Mouse (Mus musculus) liver, embryonic 11.5 days (tissue): Measurements from ENCODE around the gene Snx29. TPM values are rescaled to one million over a fixed set of nuclear protein-coding genes. Genes with fewer than 3 reads are reported as not detected.

Experiments
- ATAC-seq: fragments of 200-750 bp; cut with Nextera tagmentation; replicated peaks from 2 replicates; pipeline ENCODE4 v1.8.0; 2017; ENCODE audit warnings: moderate number of reproducible peaks, mild to moderate bottlenecking, moderate TSS enrichment, moderate library complexity; ENCODE audit not compliant: low FRiP score
- DNase-seq: peaks from one replicate; pipeline ENCODE4 v3.0.0-alpha.2; 2017; ENCODE audit warnings: low spot score
- H3K27ac ChIP-seq: fragments of 300-500 bp; sonication (generic); 2 replicates; pipeline ENCODE4 v1.5.1; 2014; ENCODE audit warnings: mild to moderate bottlenecking, low read depth, low read length, control low read depth
- H3K27me3 ChIP-seq: fragments of 300-500 bp; sonication (generic); replicated peaks from 2 replicates; pipeline ENCODE4 v1.6.1; 2014; ENCODE audit warnings: low read length, mixed read lengths; ENCODE audit not compliant: control insufficient read depth, insufficient read depth
- H3K36me3 ChIP-seq: fragments of 300-500 bp; sonication (generic); 2 replicates; pipeline ENCODE4 v1.6.1; 2014; ENCODE audit warnings: mild to moderate bottlenecking, low read length, moderate library complexity, mixed read lengths; ENCODE audit not compliant: control insufficient read depth, insufficient read depth
- H3K4me1 ChIP-seq: fragments of 300-500 bp; sonication (generic); replicated peaks from 2 replicates; pipeline ENCODE4 v1.6.1; 2014; ENCODE audit warnings: low read length, mixed read lengths; ENCODE audit not compliant: control insufficient read depth, insufficient read depth
- H3K4me2 ChIP-seq: fragments of 300-500 bp; sonication (generic); 2 replicates; pipeline ENCODE4 v1.6.1; 2014; ENCODE audit warnings: mild to moderate bottlenecking, control low read depth, moderate library complexity
- H3K4me3 ChIP-seq: fragments of 300-500 bp; sonication (generic); 2 replicates; pipeline ENCODE4 v1.5.1; 2014; ENCODE audit warnings: low read depth, low read length, control low read depth
- H3K9ac ChIP-seq: fragments of 300-500 bp; sonication (generic); 2 replicates; pipeline ENCODE4 v1.6.1; 2014; ENCODE audit warnings: low read depth, low read length, control low read depth
- H3K9me3 ChIP-seq: fragments of 300-500 bp; sonication (generic); 2 replicates; pipeline ENCODE4 v1.6.1; 2016; ENCODE audit warnings: low read length, inconsistent platforms, mixed read lengths; ENCODE audit not compliant: control insufficient read depth
- WGBS: fragments of 180-500 bp; shearing (Covaris S2); extraction: QIAGEN DNeasy Blood & Tissue Kit; methylation state at CpG from one replicate; pipeline ENCODE4 v1.1.7; 2014; 5-methylcytosine and 5-hydroxymethylcytosine counted together
- polyA plus RNA-seq: library from polyadenylated mRNA; unstranded; fragments of >200 nt; fragmentation: Nextera tagmentation; extraction: Ambion mirVana; gene quantifications from 2 replicates; pipeline ENCODE4 v1.2.1, GENCODE M21; 2014

The Snx29 gene
- polyA plus RNA-seq, 1 experiment from 2014 or later = 5.1 TPM

DNA sequence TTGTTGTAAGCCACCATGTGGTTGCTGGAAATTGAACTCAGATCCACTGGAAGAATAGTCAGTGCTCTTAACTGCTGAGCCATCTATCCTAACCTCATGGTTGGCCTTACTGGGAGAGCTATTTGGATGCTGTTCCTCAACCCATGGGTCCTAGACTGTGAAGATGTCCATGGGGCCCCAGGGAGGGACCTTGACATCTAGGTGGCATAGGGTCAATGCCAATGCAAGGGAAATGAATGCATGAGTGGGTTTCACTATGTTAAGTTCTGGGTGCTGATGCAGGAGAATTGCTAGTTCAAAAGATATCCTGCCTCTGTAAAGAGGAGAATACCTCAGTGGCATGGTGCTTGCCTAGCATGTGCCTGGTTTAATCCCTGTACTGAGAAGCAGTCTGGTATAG is 63.5 kb downstream of the Snx29 start:
- Histone ChIP-seq H3K4me2 (no peak overlapping the region), H3K27ac (no peak overlapping the region), H3K27me3 (no peaks in the 10 kb centered on the region), H3K4me1 (peaks cover 6% of the 10 kb centered on the region), H3K9ac (no peak overlapping the region), H3K36me3 (no peaks in the 10 kb centered on the region), H3K4me3 (no peak overlapping the region), H3K9me3 (no peaks in the 10 kb centered on the region)
- DNase-seq (no peak), ATAC-seq (no peak)

DNA sequence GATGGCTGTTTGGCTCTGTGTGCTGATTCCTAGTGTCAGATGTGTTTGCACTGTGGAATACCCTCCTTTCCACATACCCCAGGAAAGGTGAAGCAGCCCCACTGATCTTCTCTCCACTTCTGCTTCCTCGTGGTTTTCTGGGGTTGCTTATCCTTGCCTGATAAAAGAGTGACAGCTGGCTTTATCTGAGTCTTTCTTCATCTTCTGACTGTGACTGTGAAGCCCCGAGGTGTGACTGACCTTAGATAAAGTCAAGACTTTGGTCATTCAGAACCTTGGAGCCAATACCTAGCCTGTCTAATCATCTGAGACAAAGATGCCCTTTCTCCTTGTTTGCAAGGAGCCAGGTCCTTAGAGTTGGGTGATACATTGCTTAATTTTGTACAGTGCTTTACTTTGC is 65.4 kb downstream of the Snx29 start:
- Histone ChIP-seq H3K4me3 (no peak overlapping the region), H3K27me3 (no peaks in the 10 kb centered on the region), H3K36me3 (no peaks in the 10 kb centered on the region), H3K4me1 (peaks cover 6% of the 10 kb centered on the region), H3K9ac (no peak overlapping the region), H3K4me2 (no peak overlapping the region), H3K9me3 (no peaks in the 10 kb centered on the region), H3K27ac (no peak overlapping the region)
- 0 out of 2 replicates have a peak, but pooled peaks have one; percentile 34 for ATAC-seq
- 10% methylated on average over 2 of the region's 2 CpGs for WGBS
- no peak for DNase-seq

DNA sequence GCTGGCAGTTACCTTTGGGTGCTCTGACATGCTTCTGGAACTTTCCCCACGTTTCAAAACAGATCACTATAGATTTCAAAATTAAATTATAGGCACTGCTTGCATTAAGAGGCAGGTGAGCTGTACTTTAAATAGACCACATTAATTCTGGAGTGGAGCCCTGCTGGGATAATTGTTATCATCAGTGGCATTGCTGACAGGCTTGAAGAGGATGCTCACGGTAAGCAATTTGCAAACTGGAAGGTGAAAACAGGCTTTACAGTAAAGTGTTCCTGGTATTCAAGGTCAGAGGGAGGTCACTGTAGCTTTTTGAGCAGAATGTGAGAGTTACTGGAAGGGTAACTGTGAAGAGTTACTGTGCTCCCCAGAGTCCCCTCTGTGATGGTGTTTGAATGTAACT is 66.6 kb downstream of the Snx29 start:
- H3K36me3 ChIP-seq = no peaks in the 10 kb centered on the region
- DNase-seq (no peak), ATAC-seq (no peak)
- H3K9ac ChIP-seq = no peak overlapping the region
- H3K27me3 ChIP-seq = no peaks in the 10 kb centered on the region
- 43% methylated on average over 2 of the region's 2 CpGs for WGBS
- no peak overlapping the region for H3K4me3 ChIP-seq
- peaks cover 6% of the 10 kb centered on the region for H3K4me1 ChIP-seq
- no peak overlapping the region for H3K27ac ChIP-seq
- H3K9me3 ChIP-seq = no peaks in the 10 kb centered on the region
- H3K4me2 ChIP-seq = no peak overlapping the region

DNA sequence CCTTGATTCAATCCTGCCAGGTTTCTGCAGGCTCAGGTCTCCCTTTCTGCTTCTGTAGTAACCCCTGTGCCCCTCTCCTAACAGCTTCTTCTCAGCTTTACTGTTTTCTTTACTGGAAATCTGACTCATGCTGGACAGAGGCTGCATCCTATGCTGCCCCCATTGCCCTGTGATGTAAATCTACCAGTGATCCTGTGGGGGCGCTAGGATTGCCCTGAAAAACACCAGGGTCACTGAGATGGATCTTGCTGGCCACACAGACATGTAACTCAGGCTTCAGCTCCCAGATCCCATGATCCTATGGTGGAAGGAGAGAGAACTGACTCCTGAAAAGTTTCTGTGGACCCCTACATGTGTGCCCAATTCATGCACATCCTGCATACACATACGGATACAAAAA is 73.9 kb downstream of the Snx29 start:
- Histone ChIP-seq H3K4me1 (no peaks in the 10 kb centered on the region), H3K36me3 (no peaks in the 10 kb centered on the region), H3K9me3 (no peaks in the 10 kb centered on the region), H3K27ac (no peak overlapping the region), H3K4me2 (no peak overlapping the region), H3K4me3 (no peak overlapping the region), H3K27me3 (no peaks in the 10 kb centered on the region), H3K9ac (no peak overlapping the region)
- 55% methylated on average over 2 of the region's 2 CpGs for WGBS
- ATAC-seq (no peak), DNase-seq (no peak)

DNA sequence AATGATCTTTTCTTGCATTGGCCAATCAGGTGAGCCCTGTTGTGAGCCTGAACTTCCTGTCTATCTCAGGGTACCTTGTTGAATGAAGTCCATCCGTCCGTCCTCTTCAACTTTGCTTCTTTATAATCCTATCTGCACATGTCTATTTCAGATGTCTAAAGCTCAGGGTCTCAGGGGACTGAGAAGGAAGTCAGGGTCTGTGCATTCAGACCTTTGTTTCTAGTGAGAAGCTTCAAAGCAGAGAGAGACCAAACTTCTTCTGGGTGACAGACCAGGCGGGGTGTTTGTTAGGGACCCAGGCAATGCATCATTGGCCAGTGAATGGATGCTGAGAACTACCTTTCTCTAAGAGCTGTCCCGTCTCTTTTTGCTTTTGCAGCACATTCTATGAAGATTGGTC is 76.7 kb downstream of the Snx29 start:
- no peaks in the 10 kb centered on the region for H3K4me1 ChIP-seq
- no peak overlapping the region for H3K9ac ChIP-seq
- ATAC-seq (no peak), DNase-seq (no peak)
- 82% methylated on average over 4 of the region's 4 CpGs for WGBS
- no peaks in the 10 kb centered on the region for H3K36me3 ChIP-seq
- H3K27me3 ChIP-seq = no peaks in the 10 kb centered on the region
- no peaks in the 10 kb centered on the region for H3K9me3 ChIP-seq
- no peak overlapping the region for H3K4me2 ChIP-seq
- no peak overlapping the region for H3K4me3 ChIP-seq
- H3K27ac ChIP-seq = no peak overlapping the region

DNA sequence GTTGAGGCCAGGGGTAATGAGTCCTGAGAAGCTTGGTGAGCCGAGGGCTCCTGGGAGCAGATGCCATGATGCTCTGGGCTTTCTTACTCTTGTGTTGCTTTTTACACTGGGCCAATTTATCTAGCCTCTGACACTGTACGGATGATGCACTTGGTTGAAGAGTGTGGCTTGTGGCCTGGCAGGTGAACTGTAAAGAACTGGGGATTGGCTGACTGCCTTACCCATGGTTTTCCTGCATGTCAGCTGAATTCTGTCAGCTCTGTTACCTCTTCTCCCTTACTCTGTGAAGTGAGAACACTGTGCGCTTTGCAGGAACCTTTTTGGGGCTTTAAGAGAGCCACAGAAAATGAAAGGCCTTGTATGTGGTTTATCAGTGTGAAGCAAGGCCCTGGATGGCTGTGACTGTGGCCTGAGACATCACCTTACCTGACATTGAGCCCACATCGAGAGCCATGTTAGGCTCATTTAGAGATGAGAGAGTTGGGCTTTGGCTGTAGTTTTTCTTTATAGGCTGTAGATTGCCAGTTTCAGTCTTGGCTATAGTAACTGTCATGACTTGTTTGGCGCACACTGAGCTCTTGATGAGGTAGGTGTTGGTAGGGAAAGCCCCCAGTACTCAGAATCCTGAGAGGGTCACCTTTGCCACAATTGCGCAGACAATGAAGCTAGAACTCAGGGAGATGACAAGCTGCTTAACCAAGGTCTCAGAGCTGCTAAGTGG is 77.3 kb downstream of the Snx29 start:
- no peaks in the 10 kb centered on the region for H3K4me1 ChIP-seq
- no peak overlapping the region for H3K4me2 ChIP-seq
- no peaks in the 10 kb centered on the region for H3K27me3 ChIP-seq
- no peaks in the 10 kb centered on the region for H3K36me3 ChIP-seq
- no peak overlapping the region for H3K9ac ChIP-seq
- DNase-seq = no peak
- WGBS = 82% methylated on average over 6 of the region's 6 CpGs
- H3K4me3 ChIP-seq = no peak overlapping the region
- H3K9me3 ChIP-seq = no peaks in the 10 kb centered on the region
- no peak overlapping the region for H3K27ac ChIP-seq
- no peak for ATAC-seq

DNA sequence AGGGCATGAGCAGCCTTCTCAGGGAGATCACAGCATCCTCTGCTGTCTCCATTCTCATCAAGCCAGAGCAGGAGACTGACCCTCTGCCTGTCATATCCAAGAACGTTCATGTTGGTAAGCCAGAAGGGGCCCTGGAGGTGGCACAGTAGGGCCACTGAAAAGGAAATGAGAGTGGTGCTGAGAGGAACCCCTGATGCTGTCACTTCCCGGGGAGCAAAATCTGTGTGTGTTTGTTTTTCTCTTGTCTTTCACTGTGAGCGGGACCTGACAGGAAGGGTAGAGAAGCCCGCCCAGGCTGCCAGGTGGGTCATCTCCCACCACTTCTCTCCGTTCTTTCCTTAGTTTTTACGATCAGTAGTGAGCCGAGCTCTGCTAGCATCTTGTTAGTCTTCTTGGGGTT is 78.2 kb downstream of the Snx29 start:
- no peak overlapping the region for H3K9ac ChIP-seq
- no peaks in the 10 kb centered on the region for H3K4me1 ChIP-seq
- no peak overlapping the region for H3K4me2 ChIP-seq
- no peak for DNase-seq
- no peaks in the 10 kb centered on the region for H3K36me3 ChIP-seq
- no peak overlapping the region for H3K27ac ChIP-seq
- H3K4me3 ChIP-seq = no peak overlapping the region
- ATAC-seq = no peak
- WGBS = 71% methylated on average over 7 of the region's 7 CpGs
- H3K27me3 ChIP-seq = no peaks in the 10 kb centered on the region
- H3K9me3 ChIP-seq = no peaks in the 10 kb centered on the region

DNA sequence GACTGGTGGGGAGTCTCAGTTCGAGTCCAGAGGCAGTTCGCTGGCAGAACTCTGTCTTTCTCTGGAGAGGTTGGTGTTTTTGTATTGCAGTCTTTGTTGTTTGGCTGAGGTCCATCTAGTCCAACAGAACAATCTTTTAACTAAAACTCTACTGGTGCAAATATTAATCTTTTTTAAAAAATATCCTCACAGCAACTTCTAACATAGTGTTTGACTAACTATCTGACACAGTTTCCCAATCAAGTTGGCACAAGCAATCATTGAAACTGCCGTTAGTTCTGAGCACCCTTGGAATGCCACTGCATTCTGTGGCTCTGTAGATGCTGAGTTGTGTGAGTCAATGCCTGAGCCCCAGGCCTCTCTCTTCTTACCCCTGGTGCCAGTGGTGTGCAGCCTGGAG is 82.5 kb downstream of the Snx29 start:
- H3K4me1 ChIP-seq = no peaks in the 10 kb centered on the region
- H3K9ac ChIP-seq = no peak overlapping the region
- no peaks in the 10 kb centered on the region for H3K9me3 ChIP-seq
- H3K27ac ChIP-seq = no peak overlapping the region
- H3K27me3 ChIP-seq = no peaks in the 10 kb centered on the region
- H3K4me3 ChIP-seq = no peak overlapping the region
- ATAC-seq (no peak), DNase-seq (no peak)
- H3K36me3 ChIP-seq = no peaks in the 10 kb centered on the region
- no peak overlapping the region for H3K4me2 ChIP-seq
- 95% methylated on average over 3 of the region's 3 CpGs for WGBS

DNA sequence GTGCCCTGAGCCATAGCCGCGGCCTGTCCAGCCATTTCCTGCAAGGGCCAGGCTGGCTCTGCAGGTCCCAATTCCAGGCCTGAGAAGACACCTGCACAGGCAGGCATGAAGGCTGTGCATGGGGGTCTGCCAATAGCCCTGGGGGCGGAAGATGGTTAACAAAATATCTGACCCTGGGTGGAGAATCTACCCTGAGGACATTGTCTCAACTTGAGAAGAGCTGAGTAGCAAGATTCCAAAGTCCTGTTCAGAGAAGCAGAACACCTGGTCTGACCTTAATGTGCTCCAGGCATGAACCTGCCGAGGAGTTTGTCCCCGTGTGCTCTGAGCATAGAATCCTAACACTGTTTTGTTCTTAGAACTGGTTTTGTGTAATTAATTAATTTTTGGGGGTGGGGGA is 83.5 kb downstream of the Snx29 start:
- Histone ChIP-seq H3K4me3 (no peak overlapping the region), H3K36me3 (no peaks in the 10 kb centered on the region), H3K27me3 (no peaks in the 10 kb centered on the region), H3K27ac (no peak overlapping the region), H3K4me1 (no peaks in the 10 kb centered on the region), H3K4me2 (no peak overlapping the region), H3K9ac (no peak overlapping the region), H3K9me3 (no peaks in the 10 kb centered on the region)
- no peak for DNase-seq
- no peak for ATAC-seq
- 85% methylated on average over 5 of the region's 5 CpGs for WGBS
